Mouse (Mus musculus) forebrain, embryonic 12.5 days (tissue): ENCODE measurements at regions not wholly inside any gene's neighbourhood (a gene's known extent, or its start where the extent isn't known, plus 50 kb on each side); places are given as distances from the start of the nearest gene placed in this dataset.

Experiments
- ATAC-seq: fragments of 200-750 bp; cut with Nextera tagmentation; 2 replicates; pipeline ENCODE4 v1.8.0; 2017; ENCODE audit warnings: moderate TSS enrichment; ENCODE audit not compliant: low FRiP score
- H3K27ac ChIP-seq: fragments of 300-500 bp; sonication (generic); 2 replicates; pipeline ENCODE4 v1.5.1; 2016; ENCODE audit warnings: mild to moderate bottlenecking
- H3K27me3 ChIP-seq: fragments of 300-500 bp; sonication (generic); 2 replicates; pipeline ENCODE4 v1.6.1; 2016; ENCODE audit warnings: mild to moderate bottlenecking
- H3K36me3 ChIP-seq: fragments of 300-500 bp; sonication (generic); replicated peaks from 2 replicates; pipeline ENCODE4 v1.6.1; 2016; ENCODE audit warnings: mild to moderate bottlenecking
- H3K4me1 ChIP-seq: fragments of 300-500 bp; sonication (generic); 2 replicates; pipeline ENCODE4 v1.6.1; 2016
- H3K4me2 ChIP-seq: fragments of 300-500 bp; sonication (generic); 2 replicates; pipeline ENCODE4 v1.6.1; 2016; ENCODE audit warnings: mild to moderate bottlenecking, moderate library complexity
- H3K4me3 ChIP-seq: fragments of 300-500 bp; sonication (generic); replicated peaks from 2 replicates; pipeline ENCODE4 v1.5.1; 2016; ENCODE audit warnings: mild to moderate bottlenecking
- H3K9ac ChIP-seq: fragments of 300-500 bp; sonication (generic); 2 replicates; pipeline ENCODE4 v1.6.1; 2016; ENCODE audit warnings: mild to moderate bottlenecking
- H3K9me3 ChIP-seq: fragments of 300-500 bp; sonication (generic); 2 replicates; pipeline ENCODE4 v1.6.1; 2016
- WGBS: fragments of 180-500 bp; shearing (Covaris S2); methylation state at CpG from one replicate; pipeline ENCODE4 v1.1.7; 2016; 5-methylcytosine and 5-hydroxymethylcytosine counted together

DNA sequence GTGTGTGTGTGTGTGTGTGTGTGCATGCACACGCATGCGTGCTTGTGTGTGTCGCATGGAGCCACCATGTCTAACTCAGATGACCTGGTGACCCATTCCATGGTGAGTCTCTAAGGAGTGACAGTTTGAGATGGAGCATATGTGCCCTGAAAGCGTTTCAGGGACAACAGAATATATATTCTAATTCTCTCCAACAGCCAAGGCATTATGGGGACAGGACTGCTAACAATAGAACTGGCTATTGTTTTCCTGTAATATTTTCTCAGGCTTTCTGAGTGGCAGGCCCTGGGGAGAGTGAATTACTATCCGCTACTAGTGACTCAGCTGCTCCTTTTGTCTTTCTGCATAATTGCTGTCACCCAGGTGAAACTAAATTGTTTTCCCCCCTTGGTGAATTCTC lies 898.7 kb upstream of the Lcorl start:
- peak; percentile 17; the same call in 1 of the 2 replicates for ATAC-seq
- H3K9me3 ChIP-seq, result no peaks in the 10 kb centered on the region

DNA sequence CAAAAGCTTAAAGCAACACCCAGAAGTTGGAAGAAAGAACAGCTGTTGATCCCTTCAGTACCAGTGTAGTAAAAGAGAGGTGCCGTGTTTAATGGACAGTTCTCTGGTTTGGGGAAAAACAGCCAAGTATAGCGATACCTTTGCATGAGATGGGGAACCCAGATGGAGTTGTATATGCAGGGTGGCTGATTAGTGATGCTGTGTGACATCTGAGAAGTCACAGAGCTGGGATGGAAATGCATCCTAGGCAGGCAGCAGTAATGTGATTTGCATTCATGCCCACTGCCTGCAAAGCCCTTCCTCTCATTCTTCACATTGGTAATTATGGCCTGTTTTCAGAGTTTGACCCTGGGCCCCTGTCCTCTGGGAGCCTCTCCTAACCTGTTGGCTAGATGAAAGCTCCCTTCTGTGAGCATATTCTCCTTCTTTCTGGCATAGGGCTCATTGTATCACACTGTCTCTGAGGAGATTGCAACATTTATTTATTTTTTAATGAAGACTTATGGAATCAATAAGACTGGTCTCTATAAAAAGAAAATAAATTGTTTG lies 882.7 kb upstream of the Lcorl start:
- 76% methylated on average over 2 of the region's 2 CpGs for WGBS

More for the DNA sequence above, 898.7 kb upstream of the Lcorl start:
- Histone ChIP-seq H3K36me3 (no peaks in the 10 kb centered on the region), H3K27me3 (no peaks in the 10 kb centered on the region), H3K27ac (no peak overlapping the region), H3K4me2 (no peak overlapping the region), H3K4me3 (no peak overlapping the region), H3K9ac (no peak overlapping the region), H3K4me1 (0 out of 2 replicates have a peak, but pooled peaks cover 5% of the 10 kb centered on the region)
- WGBS, result 50% methylated on average over 5 of the region's 5 CpGs

GRCm38 (mm10) chr5:46732510-46732909 lies 875.1 kb upstream of the Lcorl start:
- H3K4me1 ChIP-seq, result no peaks in the 10 kb centered on the region
- no peaks in the 10 kb centered on the region for H3K27me3 ChIP-seq
- no peak overlapping the region for H3K27ac ChIP-seq
- H3K36me3 ChIP-seq, result no peaks in the 10 kb centered on the region
- H3K4me2 ChIP-seq, result no peak overlapping the region
- H3K4me3 ChIP-seq, result no peak overlapping the region
- H3K9me3 ChIP-seq, result no peaks in the 10 kb centered on the region
- WGBS, result 90% methylated on average over 3 of the region's 3 CpGs
- no peak overlapping the region for H3K9ac ChIP-seq
- ATAC-seq, result no peak

More for the DNA sequence above, 882.7 kb upstream of the Lcorl start:
- Histone ChIP-seq H3K27ac (no peak overlapping the region), H3K4me1 (0 out of 2 replicates have a peak, but pooled peaks cover 5% of the 10 kb centered on the region), H3K4me2 (no peak overlapping the region), H3K36me3 (no peaks in the 10 kb centered on the region), H3K9me3 (no peaks in the 10 kb centered on the region), H3K4me3 (no peak overlapping the region), H3K27me3 (no peaks in the 10 kb centered on the region), H3K9ac (no peak overlapping the region)
- peak; percentile 61 for ATAC-seq

DNA sequence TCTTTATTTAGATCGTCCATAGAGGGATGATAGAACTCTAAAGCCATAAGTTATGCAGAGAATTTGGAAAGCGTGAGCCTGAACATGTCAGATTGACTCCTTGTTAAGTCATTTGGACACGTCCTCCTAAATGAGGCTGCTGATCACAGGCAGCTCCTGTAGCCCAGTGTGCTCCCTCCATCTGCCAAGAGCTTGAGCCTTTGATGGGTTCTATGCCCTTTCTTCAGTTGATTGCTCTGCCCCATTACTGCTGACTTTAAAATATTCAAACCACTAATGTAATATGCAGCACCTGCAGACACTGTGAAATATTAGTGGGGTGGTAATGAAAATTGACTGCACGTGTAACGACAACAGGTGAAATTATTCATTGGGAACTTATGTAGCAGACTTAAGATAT lies 874.6 kb upstream of the Lcorl start:
- no peak overlapping the region for H3K4me3 ChIP-seq
- H3K9me3 ChIP-seq, result no peaks in the 10 kb centered on the region
- no peaks in the 10 kb centered on the region for H3K27me3 ChIP-seq
- ATAC-seq, result no peak
- no peak overlapping the region for H3K9ac ChIP-seq
- no peaks in the 10 kb centered on the region for H3K36me3 ChIP-seq
- H3K4me2 ChIP-seq, result no peak overlapping the region
- no peak overlapping the region for H3K27ac ChIP-seq
- H3K4me1 ChIP-seq, result no peaks in the 10 kb centered on the region
- WGBS, result 88% methylated on average over 5 of the region's 5 CpGs

GRCm38 (mm10) chr5:46731297-46731696 lies 873.9 kb upstream of the Lcorl start:
- Histone ChIP-seq H3K9ac (no peak overlapping the region), H3K27ac (no peak overlapping the region), H3K9me3 (no peaks in the 10 kb centered on the region), H3K27me3 (no peaks in the 10 kb centered on the region), H3K4me3 (no peak overlapping the region), H3K4me1 (no peaks in the 10 kb centered on the region), H3K4me2 (no peak overlapping the region), H3K36me3 (no peaks in the 10 kb centered on the region)
- ATAC-seq, result no peak
- WGBS, result 60% methylated on average over 3 of the region's 3 CpGs

DNA sequence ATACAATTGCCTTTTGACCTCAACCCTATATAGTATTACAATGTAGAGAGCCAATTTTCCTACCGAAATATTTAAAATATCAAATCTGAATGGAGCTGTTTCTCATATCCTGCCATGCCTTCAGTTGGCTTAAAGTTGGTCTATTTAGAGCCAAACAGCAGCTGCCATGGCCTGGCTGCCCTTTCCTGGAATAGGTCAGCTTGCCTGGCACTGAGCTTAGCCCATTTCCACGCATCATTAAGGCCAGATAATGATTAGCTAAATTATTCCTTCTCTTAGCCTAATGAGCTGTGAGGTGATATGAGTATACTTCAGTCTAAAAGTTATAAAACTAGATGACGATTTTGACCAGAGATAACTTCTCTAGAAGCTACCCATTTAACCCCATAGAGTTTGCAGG lies 852.2 kb upstream of the Lcorl start:
- Histone ChIP-seq H3K9ac (no peak overlapping the region), H3K36me3 (no peaks in the 10 kb centered on the region), H3K27ac (no peak overlapping the region), H3K4me2 (no peak overlapping the region), H3K4me1 (no peaks in the 10 kb centered on the region), H3K27me3 (no peaks in the 10 kb centered on the region), H3K4me3 (no peak overlapping the region), H3K9me3 (no peaks in the 10 kb centered on the region)
- no peak for ATAC-seq
- WGBS, result 72% methylated on average over 3 of the region's 3 CpGs

- H3K9ac ChIP-seq, result no peak overlapping the region
- 75% methylated on average over 1 of the region's 1 CpGs for WGBS
- H3K36me3 ChIP-seq, result no peaks in the 10 kb centered on the region
- H3K4me3 ChIP-seq, result no peak overlapping the region
- H3K4me1 ChIP-seq, result no peaks in the 10 kb centered on the region
- H3K27ac ChIP-seq, result no peak overlapping the region
- no peak overlapping the region for H3K4me2 ChIP-seq
- ATAC-seq, result no peak
- H3K27me3 ChIP-seq, result no peaks in the 10 kb centered on the region
- H3K9me3 ChIP-seq, result no peaks in the 10 kb centered on the region
Measured at GRCm38 (mm10) chr5:46707845-46708244, 850.4 kb upstream of the Lcorl start.

DNA sequence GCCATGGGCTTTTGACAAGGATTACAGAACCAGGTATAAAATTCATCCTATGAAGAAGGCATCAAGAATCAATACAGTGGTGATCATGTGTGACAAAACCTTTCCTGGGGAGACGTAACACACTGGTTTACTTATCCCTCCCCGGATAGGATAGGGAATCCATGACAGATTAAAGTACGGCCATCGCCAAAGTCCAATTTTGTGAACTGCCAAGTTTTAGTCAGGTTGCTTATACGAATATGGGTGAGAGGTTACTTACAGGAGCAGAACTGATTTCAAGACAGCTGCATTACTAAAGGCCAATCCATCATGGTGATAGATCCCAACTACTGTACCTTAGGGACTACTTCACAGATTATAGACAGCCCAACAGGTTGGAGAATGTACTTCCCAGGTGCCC lies 849.6 kb upstream of the Lcorl start:
- Histone ChIP-seq H3K9me3 (no peaks in the 10 kb centered on the region), H3K27me3 (no peaks in the 10 kb centered on the region), H3K36me3 (no peaks in the 10 kb centered on the region), H3K9ac (no peak overlapping the region), H3K27ac (no peak overlapping the region), H3K4me2 (no peak overlapping the region), H3K4me1 (no peaks in the 10 kb centered on the region), H3K4me3 (no peak overlapping the region)
- WGBS, result 97% methylated on average over 5 of the region's 5 CpGs
- no peak for ATAC-seq

DNA sequence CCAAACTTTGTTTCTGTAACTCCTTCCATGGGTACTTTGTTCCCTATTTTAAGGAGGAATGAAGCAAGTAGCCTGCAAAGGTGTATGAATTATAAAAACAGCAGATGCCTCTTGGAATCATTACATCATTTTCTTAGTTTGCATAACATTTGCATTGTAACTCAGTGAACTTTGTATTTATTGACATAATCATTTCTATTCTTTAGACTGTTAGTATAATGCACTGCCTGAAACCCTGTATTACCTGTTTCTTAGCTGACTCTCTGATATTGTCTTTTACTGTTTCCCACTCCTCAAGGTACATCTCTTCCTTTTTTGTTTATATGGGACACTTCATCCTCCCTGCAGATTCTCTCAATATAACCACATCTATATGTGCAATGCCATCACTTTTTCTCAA lies 820.6 kb upstream of the Lcorl start:
- H3K4me3 ChIP-seq, result no peak overlapping the region
- no peaks in the 10 kb centered on the region for H3K36me3 ChIP-seq
- no peak overlapping the region for H3K9ac ChIP-seq
- H3K27ac ChIP-seq, result no peak overlapping the region
- no peak overlapping the region for H3K4me2 ChIP-seq
- no peaks in the 10 kb centered on the region for H3K27me3 ChIP-seq
- no peak for ATAC-seq
- no peaks in the 10 kb centered on the region for H3K9me3 ChIP-seq
- no peaks in the 10 kb centered on the region for H3K4me1 ChIP-seq

DNA sequence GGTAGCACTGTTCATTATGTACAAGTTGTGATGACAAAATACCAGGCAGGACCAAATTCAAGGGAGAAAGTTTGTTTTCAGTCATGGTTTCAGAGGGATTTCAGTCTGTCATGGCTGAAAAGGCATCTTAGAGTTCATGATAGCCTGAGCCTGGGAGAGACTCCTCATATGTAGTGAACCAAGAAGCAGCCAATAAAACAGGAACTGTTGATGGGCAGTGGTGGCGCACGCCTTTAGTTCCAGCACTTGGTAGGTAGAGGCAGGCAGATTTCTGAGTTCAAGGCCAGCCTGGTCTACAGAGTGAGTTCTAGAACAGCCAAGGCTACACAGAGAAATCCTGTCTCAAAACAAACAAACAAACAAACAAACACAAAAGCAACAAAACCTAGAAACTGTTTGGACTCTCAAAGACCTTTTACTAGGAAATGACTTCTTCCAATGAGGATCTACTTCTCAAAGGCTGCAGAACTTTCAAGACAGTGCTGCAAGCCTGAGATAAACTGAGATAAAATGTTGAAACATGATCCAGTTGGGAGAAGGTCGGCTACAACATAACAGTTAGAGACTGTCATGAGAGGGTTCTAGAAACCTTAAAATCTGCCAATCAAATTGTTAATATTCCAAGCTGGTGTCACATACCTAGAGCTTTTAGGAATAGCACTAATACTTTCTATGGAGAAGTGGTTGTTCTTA lies 817.5 kb upstream of the Lcorl start:
- no peak for ATAC-seq
- H3K36me3 ChIP-seq, result no peaks in the 10 kb centered on the region
- no peak overlapping the region for H3K9ac ChIP-seq
- H3K9me3 ChIP-seq, result no peaks in the 10 kb centered on the region
- H3K27me3 ChIP-seq, result no peaks in the 10 kb centered on the region
- no peak overlapping the region for H3K4me3 ChIP-seq
- no peaks in the 10 kb centered on the region for H3K4me1 ChIP-seq
- H3K4me2 ChIP-seq, result no peak overlapping the region
- WGBS, result 87% methylated on average over 3 of the region's 3 CpGs
- H3K27ac ChIP-seq, result no peak overlapping the region

DNA sequence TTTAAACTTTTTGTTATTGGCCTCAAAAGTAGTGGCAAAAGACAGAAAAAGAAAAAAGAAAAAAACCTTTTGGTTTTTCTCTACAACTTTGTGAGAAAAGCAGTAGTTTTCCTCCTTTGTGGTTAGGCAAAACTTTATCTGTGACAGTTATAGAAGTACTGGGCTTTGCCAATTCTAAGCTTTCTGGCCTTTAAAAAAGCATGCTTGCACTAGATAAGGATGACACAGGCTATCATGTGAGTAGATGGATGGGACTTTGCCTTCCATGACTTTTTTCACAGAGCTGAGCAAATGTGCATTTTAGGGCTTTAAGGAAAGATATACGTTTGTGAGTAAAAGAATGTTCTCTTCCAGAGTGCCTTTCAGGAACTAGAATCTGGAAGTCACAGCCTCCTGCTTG lies 816.0 kb upstream of the Lcorl start:
- no peak overlapping the region for H3K4me2 ChIP-seq
- no peaks in the 10 kb centered on the region for H3K9me3 ChIP-seq
- 87% methylated on average over 1 of the region's 1 CpGs for WGBS
- H3K36me3 ChIP-seq, result no peaks in the 10 kb centered on the region
- no peak for ATAC-seq
- H3K4me3 ChIP-seq, result no peak overlapping the region
- H3K27me3 ChIP-seq, result no peaks in the 10 kb centered on the region
- H3K9ac ChIP-seq, result no peak overlapping the region
- no peaks in the 10 kb centered on the region for H3K4me1 ChIP-seq
- H3K27ac ChIP-seq, result no peak overlapping the region

DNA sequence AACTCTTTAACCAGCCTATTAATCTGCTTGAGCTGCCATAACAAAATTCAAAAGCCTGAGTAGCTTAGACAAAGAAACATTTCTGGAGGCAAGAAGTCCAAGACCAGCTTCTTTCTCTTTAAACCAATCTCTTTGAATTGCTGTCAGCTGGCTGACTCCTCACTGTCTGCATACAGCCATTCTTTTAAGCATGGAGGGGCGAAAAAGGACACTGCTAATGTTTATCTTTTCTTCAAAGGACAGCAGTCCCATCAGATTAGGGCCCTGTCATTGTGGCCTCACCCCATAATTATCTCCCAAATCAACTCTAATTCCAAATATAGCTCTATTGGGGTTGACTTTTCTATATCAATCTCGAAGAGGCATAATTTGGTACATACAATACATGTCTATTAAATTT lies 813.1 kb upstream of the Lcorl start:
- no peak for ATAC-seq
- Histone ChIP-seq H3K9ac (no peak overlapping the region), H3K36me3 (no peaks in the 10 kb centered on the region), H3K4me2 (no peak overlapping the region), H3K27me3 (no peaks in the 10 kb centered on the region), H3K4me3 (no peak overlapping the region), H3K9me3 (no peaks in the 10 kb centered on the region), H3K27ac (no peak overlapping the region), H3K4me1 (no peaks in the 10 kb centered on the region)
- WGBS, result 63% methylated on average over 2 of the region's 2 CpGs

DNA sequence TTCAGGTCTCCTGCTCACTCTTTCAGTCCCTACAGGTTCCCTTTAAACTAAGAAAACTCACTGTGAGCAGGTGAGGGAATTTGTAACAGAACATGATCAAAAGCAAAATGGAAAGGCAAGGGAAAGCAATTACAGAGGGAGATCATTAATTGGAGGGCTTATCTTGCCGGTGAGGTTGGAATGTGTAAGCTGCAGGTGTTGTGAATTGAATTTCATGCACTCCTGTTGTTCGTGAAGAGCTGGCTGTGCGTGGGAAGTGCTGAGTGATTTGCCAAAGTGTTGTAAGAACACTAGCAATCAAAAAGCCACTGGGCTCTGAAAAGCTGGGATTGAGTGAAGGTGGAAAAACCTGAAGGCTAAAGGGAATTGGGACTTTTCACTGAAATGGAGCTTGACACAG lies 808.8 kb upstream of the Lcorl start:
- WGBS, result 13% methylated on average over 3 of the region's 3 CpGs
- no peak overlapping the region for H3K4me3 ChIP-seq

More for the DNA sequence above, 808.8 kb upstream of the Lcorl start:
- Histone ChIP-seq H3K9me3 (no peaks in the 10 kb centered on the region), H3K27me3 (no peaks in the 10 kb centered on the region), H3K27ac (no peak overlapping the region), H3K4me1 (no peaks in the 10 kb centered on the region), H3K9ac (no peak overlapping the region), H3K4me2 (no peak overlapping the region), H3K36me3 (no peaks in the 10 kb centered on the region)
- ATAC-seq, result no peak
